Mouse (Mus musculus): Measurements from ENCODE around the gene Lrriq3. TPM values are rescaled to one million over a fixed set of nuclear protein-coding genes. Genes with fewer than 3 reads are reported as not detected.

Gene Lrriq3
- polyA plus RNA-seq, 1 experiment, result 0.28 TPM

DNA sequence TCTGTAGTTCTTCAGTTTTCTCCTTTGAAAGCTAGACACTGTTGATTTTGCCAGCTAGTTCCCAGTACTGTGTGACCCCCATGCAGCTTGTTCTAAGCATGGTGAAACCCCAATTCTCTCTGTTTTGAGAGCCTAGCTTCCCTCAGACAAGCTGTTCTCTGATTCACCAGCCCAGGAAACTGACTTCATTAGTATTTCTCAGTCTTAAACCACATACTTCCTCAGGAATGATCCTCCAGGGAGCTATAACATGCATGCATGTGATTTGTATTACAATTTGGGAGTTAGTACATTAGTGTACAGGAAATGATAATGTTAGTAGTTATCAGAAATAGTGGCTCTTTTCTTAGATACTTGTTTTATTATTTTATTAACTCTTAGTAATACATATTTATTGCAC is 36.6 kb upstream of the Lrriq3 start:
- Histone ChIP-seq H3ac (ENCODE audit: control insufficient read depth, insufficient read length) (no peak overlapping the region), H3K36me3 (ENCODE audit: control insufficient read depth, insufficient read depth) (no peaks in the 10 kb centered on the region), H3K27me3 (ENCODE audit: control insufficient read depth, insufficient read depth, insufficient read length) (no peaks in the 10 kb centered on the region), H3K79me2 (ENCODE audit: control insufficient read depth, insufficient read depth) (no peaks in the 10 kb centered on the region), H3K4me3 (no peak overlapping the region), H3K4me2 (ENCODE audit: low read depth) (peak overlapping the region; percentile 65)
- TF ChIP-seq SRF (IDR thresholded peaks at IDR 0.05; ENCODE audit: control insufficient read depth, insufficient read length, low read depth), result no peak
- no peak for TF ChIP-seq USF1 (IDR thresholded peaks at IDR 0.05; ENCODE audit: low read depth)
- TF ChIP-seq CEBPB (IDR thresholded peaks at IDR 0.05; ENCODE audit: insufficient read depth, poor library complexity, severe bottlenecking), result 0 out of 2 replicates have a peak, but pooled peaks have one; percentile 8

DNA sequence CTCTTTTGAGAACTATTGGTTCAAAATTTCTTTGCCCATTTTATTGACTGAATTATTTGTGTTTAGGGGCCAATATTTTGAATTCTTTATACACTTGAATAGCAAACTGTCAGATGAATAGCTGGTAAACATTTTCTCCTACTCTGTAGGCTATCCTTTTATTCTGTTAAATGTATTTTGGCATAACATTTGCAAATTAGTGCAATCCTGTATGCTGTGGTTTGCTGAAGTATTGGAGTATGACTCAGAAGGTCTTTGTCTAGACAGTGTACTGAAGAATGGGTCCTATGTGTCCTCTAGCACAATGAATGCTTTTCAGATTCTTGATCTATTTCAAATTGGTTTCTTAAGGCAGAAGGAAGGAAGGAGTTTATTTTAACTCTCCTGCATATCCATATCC is 35.7 kb upstream of the Lrriq3 start:
- Histone ChIP-seq H3ac (ENCODE audit: control insufficient read depth, insufficient read length) (no peak overlapping the region), H3K27me3 (ENCODE audit: control insufficient read depth, insufficient read depth, insufficient read length) (no peaks in the 10 kb centered on the region), H3K4me2 (ENCODE audit: low read depth) (peak overlapping the region; percentile 65), H3K4me3 (no peak overlapping the region), H3K79me2 (ENCODE audit: control insufficient read depth, insufficient read depth) (no peaks in the 10 kb centered on the region), H3K36me3 (ENCODE audit: control insufficient read depth, insufficient read depth) (no peaks in the 10 kb centered on the region)
- TF ChIP-seq CEBPB (IDR thresholded peaks at IDR 0.05; ENCODE audit: insufficient read depth, poor library complexity, severe bottlenecking) (peak; percentile 72; the same call in 1 of the 2 replicates), MYOG (IDR thresholded peaks at IDR 0.05; ENCODE audit: control insufficient read depth in 1 of 3, insufficient read depth in 1 of 3, insufficient read length in 2 of 3, low read depth in 2 of 3) (no peak), USF1 (IDR thresholded peaks at IDR 0.05; ENCODE audit: low read depth) (no peak), E2F4 (IDR thresholded peaks at IDR 0.05; ENCODE audit: insufficient read depth) (no peak)

DNA sequence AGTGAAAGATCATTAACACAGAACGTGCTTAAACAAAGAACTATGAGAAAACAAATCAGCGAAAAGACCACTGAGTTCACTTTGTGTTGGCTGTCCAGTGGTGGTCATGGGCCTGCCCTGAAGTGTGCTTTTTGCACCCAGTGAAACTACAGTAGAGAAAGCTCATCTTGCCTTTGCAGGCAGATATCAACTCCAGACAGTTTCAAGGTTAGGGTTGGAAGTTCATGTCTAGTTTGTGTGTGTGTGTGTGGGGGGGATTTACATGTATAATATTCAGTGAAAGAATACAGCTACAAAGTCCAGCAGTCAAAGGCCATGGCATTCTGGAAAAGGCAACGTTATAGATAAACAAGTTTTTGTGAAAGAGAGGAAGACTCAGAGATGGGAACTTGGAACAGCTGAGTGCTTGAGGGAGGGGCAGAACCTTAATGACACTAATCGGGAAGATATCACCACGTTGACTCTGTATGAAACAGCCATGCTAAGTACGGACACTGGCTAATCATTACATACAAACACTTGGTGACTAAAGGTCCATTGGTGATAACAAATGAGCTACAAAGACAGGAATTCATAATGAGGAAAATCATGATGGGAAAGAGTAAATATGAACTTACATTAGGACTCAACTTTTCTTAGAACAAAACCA is 34.3 kb upstream of the Lrriq3 start:
- no peak overlapping the region for H3ac ChIP-seq (ENCODE audit: control insufficient read depth, insufficient read length)
- H3K4me2 ChIP-seq (ENCODE audit: low read depth), result no peak overlapping the region
- H3K4me3 ChIP-seq, result no peak overlapping the region
- TF ChIP-seq CEBPB (IDR thresholded peaks at IDR 0.05; ENCODE audit: insufficient read depth, poor library complexity, severe bottlenecking) (no peak), TCF3 (IDR thresholded peaks at IDR 0.05; ENCODE audit: insufficient read length, low read depth) (no peak), MYOD1 (IDR thresholded peaks at IDR 0.05; ENCODE audit: control insufficient read depth in 1 of 3, insufficient read length in 2 of 3, low read depth in 2 of 3) (no peak), MYOG (IDR thresholded peaks at IDR 0.05; ENCODE audit: control insufficient read depth in 1 of 3, insufficient read depth in 1 of 3, insufficient read length in 2 of 3, low read depth in 2 of 3) (no peak), MAX (IDR thresholded peaks at IDR 0.05; ENCODE audit: low read depth) (no peak), SRF (IDR thresholded peaks at IDR 0.05; ENCODE audit: control insufficient read depth, insufficient read length, low read depth) (no peak), POLR2AphosphoS2 (IDR thresholded peaks at IDR 0.05; ENCODE audit: insufficient read length, low read depth) (no peak), E2F4 (IDR thresholded peaks at IDR 0.05; ENCODE audit: insufficient read depth) (no peak), POLR2A (IDR thresholded peaks at IDR 0.05; ENCODE audit: insufficient read length, low read depth) (no peak), REST (IDR thresholded peaks at IDR 0.05; ENCODE audit: insufficient read depth, insufficient read length) (no peak), TCF12 (IDR thresholded peaks at IDR 0.05; ENCODE audit: insufficient read depth, poor library complexity, severe bottlenecking) (no peak), USF1 (IDR thresholded peaks at IDR 0.05; ENCODE audit: low read depth) (no peak)
- H3K36me3 ChIP-seq (ENCODE audit: control insufficient read depth, insufficient read depth), result no peaks in the 10 kb centered on the region
- H3K27me3 ChIP-seq (ENCODE audit: control insufficient read depth, insufficient read depth, insufficient read length), result no peaks in the 10 kb centered on the region
- no peaks in the 10 kb centered on the region for H3K79me2 ChIP-seq (ENCODE audit: control insufficient read depth, insufficient read depth)

DNA sequence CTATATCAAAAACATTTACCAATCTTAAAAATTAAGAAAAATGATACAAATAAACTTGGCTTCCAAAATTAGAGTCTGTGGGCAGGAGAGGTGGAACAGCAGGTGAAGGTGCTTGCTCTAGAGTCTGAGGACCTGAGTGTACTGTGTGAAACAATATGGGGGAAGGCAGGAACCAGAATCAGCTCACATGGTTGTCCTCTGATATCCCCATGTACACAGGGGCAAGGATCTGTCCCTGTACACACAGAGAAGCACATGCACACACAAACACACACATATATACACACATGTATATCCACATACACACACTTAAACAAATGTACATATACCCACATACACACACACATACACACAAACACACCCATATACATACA is 33.8 kb upstream of the Lrriq3 start:
- TF ChIP-seq MYOD1 (IDR thresholded peaks at IDR 0.05; ENCODE audit: control insufficient read depth in 1 of 3, insufficient read length in 2 of 3, low read depth in 2 of 3), result no peak
- TF ChIP-seq MYOG (IDR thresholded peaks at IDR 0.05; ENCODE audit: control insufficient read depth in 1 of 3, insufficient read depth in 1 of 3, insufficient read length in 2 of 3, low read depth in 2 of 3), result no peak
- no peak for TF ChIP-seq E2F4 (IDR thresholded peaks at IDR 0.05; ENCODE audit: insufficient read depth)
- TF ChIP-seq REST (IDR thresholded peaks at IDR 0.05; ENCODE audit: insufficient read depth, insufficient read length), result no peak
- no peak for TF ChIP-seq CEBPB (IDR thresholded peaks at IDR 0.05; ENCODE audit: insufficient read depth, poor library complexity, severe bottlenecking)
- TF ChIP-seq TCF12 (IDR thresholded peaks at IDR 0.05; ENCODE audit: insufficient read depth, poor library complexity, severe bottlenecking), result no peak
- TF ChIP-seq POLR2AphosphoS2 (IDR thresholded peaks at IDR 0.05; ENCODE audit: insufficient read length, low read depth), result no peak
- no peak for TF ChIP-seq SRF (IDR thresholded peaks at IDR 0.05; ENCODE audit: control insufficient read depth, insufficient read length, low read depth)
- TF ChIP-seq TCF3 (IDR thresholded peaks at IDR 0.05; ENCODE audit: insufficient read length, low read depth), result no peak
- TF ChIP-seq POLR2A (IDR thresholded peaks at IDR 0.05; ENCODE audit: insufficient read length, low read depth), result no peak
- no peak for TF ChIP-seq MAX (IDR thresholded peaks at IDR 0.05; ENCODE audit: low read depth)
- no peak for TF ChIP-seq USF1 (IDR thresholded peaks at IDR 0.05; ENCODE audit: low read depth)
- Histone ChIP-seq H3K79me2 (ENCODE audit: control insufficient read depth, insufficient read depth) (no peaks in the 10 kb centered on the region), H3K4me3 (no peak overlapping the region), H3K4me2 (ENCODE audit: low read depth) (no peak overlapping the region), H3K36me3 (ENCODE audit: control insufficient read depth, insufficient read depth) (no peaks in the 10 kb centered on the region), H3K27me3 (ENCODE audit: control insufficient read depth, insufficient read depth, insufficient read length) (no peaks in the 10 kb centered on the region), H3ac (ENCODE audit: control insufficient read depth, insufficient read length) (no peak overlapping the region)

DNA sequence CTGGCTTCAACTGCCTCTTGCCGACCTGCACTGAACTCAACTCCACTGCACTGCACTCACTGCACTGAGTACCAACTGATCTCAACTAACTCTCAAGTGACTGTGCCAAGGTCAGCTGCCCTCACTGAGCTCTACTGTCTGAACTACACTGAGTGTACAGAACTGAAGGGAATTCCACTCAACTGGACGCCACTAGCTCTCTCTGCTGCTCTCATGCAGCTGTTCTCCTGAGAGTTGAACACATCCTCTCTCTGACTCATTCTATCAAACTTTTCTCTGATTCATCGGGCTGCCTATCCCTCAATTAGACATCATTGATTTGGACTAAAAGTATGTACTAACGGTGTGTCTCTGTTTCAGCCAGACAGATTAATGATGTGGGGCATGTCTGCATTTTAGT is 15.3 kb upstream of the Lrriq3 start:
- Histone ChIP-seq H3K79me2 (ENCODE audit: control insufficient read depth, insufficient read depth) (no peaks in the 10 kb centered on the region), H3ac (ENCODE audit: control insufficient read depth, insufficient read length) (no peak overlapping the region), H3K36me3 (ENCODE audit: control insufficient read depth, insufficient read depth) (no peaks in the 10 kb centered on the region), H3K4me2 (ENCODE audit: low read depth) (peak overlapping the region; percentile 33), H3K4me3 (no peak overlapping the region), H3K27me3 (ENCODE audit: control insufficient read depth, insufficient read depth, insufficient read length) (no peaks in the 10 kb centered on the region)
- peak in 2 of 3 experiments; percentile 68 to 78 for TF ChIP-seq MYOD1 (IDR thresholded peaks at IDR 0.05; ENCODE audit: control insufficient read depth in 1 of 3, insufficient read length in 2 of 3, low read depth in 2 of 3)
- no peak for TF ChIP-seq CEBPB (IDR thresholded peaks at IDR 0.05; ENCODE audit: insufficient read depth, poor library complexity, severe bottlenecking)

Measured in myocyte (in vitro differentiated cells).